Mouse (Mus musculus): ENCODE measurements around the gene Jmjd6. TPM values are rescaled to one million over a fixed set of nuclear protein-coding genes. Genes with fewer than 3 reads are reported as not detected.

The Jmjd6 gene
- polyA plus RNA-seq, 1 experiment from 2014 or later = 83.4 TPM

- no peak overlapping the region for H3K27ac ChIP-seq
- H3K9ac ChIP-seq = no peak overlapping the region
- no peaks in the 10 kb centered on the region for H3K9me3 ChIP-seq
- 84% methylated on average over 8 of the region's 8 CpGs for WGBS
- no peak for ATAC-seq (ENCODE audit: insufficient number of reproducible peaks, low FRiP score, low TSS enrichment, low read depth)
- no peaks in the 10 kb centered on the region for H3K36me3 ChIP-seq
- H3K4me1 ChIP-seq = peaks cover 52% of the 10 kb centered on the region
- H3K4me3 ChIP-seq = no peak overlapping the region
- 0 out of 2 replicates have a peak, but pooled peaks cover 7% of the 10 kb centered on the region for H3K27me3 ChIP-seq
- no peak overlapping the region for H3K4me2 ChIP-seq
Observed at GRCm38 (mm10) chr11:116809520-116809919, 33.7 kb downstream of the Jmjd6 start.

GRCm38 (mm10) chr11:116808811-116809395 lies 34.3 kb downstream of the Jmjd6 start:
- H3K4me1 ChIP-seq = peaks cover 46% of the 10 kb centered on the region
- H3K4me3 ChIP-seq = no peak overlapping the region
- no peak overlapping the region for H3K27ac ChIP-seq
- H3K9ac ChIP-seq = no peak overlapping the region
- ATAC-seq (ENCODE audit: insufficient number of reproducible peaks, low FRiP score, low TSS enrichment, low read depth) = no peak
- H3K9me3 ChIP-seq = no peaks in the 10 kb centered on the region
- H3K27me3 ChIP-seq = 0 out of 2 replicates have a peak, but pooled peaks cover 7% of the 10 kb centered on the region
- peaks cover 2% of the 10 kb centered on the region; the same call in 1 of the 2 replicates for H3K36me3 ChIP-seq
- H3K4me2 ChIP-seq = no peak overlapping the region
- WGBS = 78% methylated on average over 11 of the region's 11 CpGs

GRCm38 (mm10) chr11:116807938-116808606 lies 35.2 kb downstream of the Jmjd6 start:
- Histone ChIP-seq H3K36me3 (peaks cover 3% of the 10 kb centered on the region; the same call in 1 of the 2 replicates), H3K27me3 (0 out of 2 replicates have a peak, but pooled peaks cover 7% of the 10 kb centered on the region), H3K4me1 (peaks cover 38% of the 10 kb centered on the region), H3K4me3 (no peak overlapping the region), H3K4me2 (no peak overlapping the region), H3K9me3 (no peaks in the 10 kb centered on the region), H3K27ac (0 out of 2 replicates have a peak overlapping the region, but pooled peaks have one; percentile 40), H3K9ac (no peak overlapping the region)
- 29% methylated on average over 7 of the region's 7 CpGs for WGBS
- ATAC-seq (ENCODE audit: insufficient number of reproducible peaks, low FRiP score, low TSS enrichment, low read depth) = peak; percentile 32; the same call in 1 of the 2 replicates

GRCm38 (mm10) chr11:116807526-116807925 lies 35.7 kb downstream of the Jmjd6 start:
- Histone ChIP-seq H3K9ac (no peak overlapping the region), H3K4me3 (no peak overlapping the region), H3K9me3 (no peaks in the 10 kb centered on the region), H3K4me1 (peaks cover 32% of the 10 kb centered on the region), H3K4me2 (no peak overlapping the region), H3K36me3 (peaks cover 3% of the 10 kb centered on the region; the same call in 1 of the 2 replicates), H3K27me3 (0 out of 2 replicates have a peak, but pooled peaks cover 7% of the 10 kb centered on the region), H3K27ac (0 out of 2 replicates have a peak overlapping the region, but pooled peaks have one; percentile 40)
- 81% methylated on average over 3 of the region's 3 CpGs for WGBS
- ATAC-seq (ENCODE audit: insufficient number of reproducible peaks, low FRiP score, low TSS enrichment, low read depth) = no peak

GRCm38 (mm10) chr11:116807116-116807515 lies 36.1 kb downstream of the Jmjd6 start:
- Histone ChIP-seq H3K4me1 (peaks cover 28% of the 10 kb centered on the region), H3K36me3 (peaks cover 3% of the 10 kb centered on the region; the same call in 1 of the 2 replicates), H3K27me3 (0 out of 2 replicates have a peak, but pooled peaks cover 7% of the 10 kb centered on the region), H3K9ac (no peak overlapping the region), H3K9me3 (no peaks in the 10 kb centered on the region), H3K4me2 (no peak overlapping the region), H3K4me3 (no peak overlapping the region), H3K27ac (no peak overlapping the region)
- 41% methylated on average over 7 of the region's 7 CpGs for WGBS
- ATAC-seq (ENCODE audit: insufficient number of reproducible peaks, low FRiP score, low TSS enrichment, low read depth) = no peak

- H3K9me3 ChIP-seq = no peaks in the 10 kb centered on the region
- H3K27ac ChIP-seq = no peak overlapping the region
- peaks cover 3% of the 10 kb centered on the region; the same call in 1 of the 2 replicates for H3K36me3 ChIP-seq
- no peak overlapping the region for H3K4me2 ChIP-seq
- H3K9ac ChIP-seq = no peak overlapping the region
- peaks cover 23% of the 10 kb centered on the region for H3K4me1 ChIP-seq
- no peak overlapping the region for H3K4me3 ChIP-seq
- no peak for ATAC-seq (ENCODE audit: insufficient number of reproducible peaks, low FRiP score, low TSS enrichment, low read depth)
- 0 out of 2 replicates have a peak, but pooled peaks cover 7% of the 10 kb centered on the region for H3K27me3 ChIP-seq
- 63% methylated on average over 15 of the region's 15 CpGs for WGBS
Observed at GRCm38 (mm10) chr11:116806136-116807071, 36.8 kb downstream of the Jmjd6 start.

- no peak overlapping the region for H3K27ac ChIP-seq
- no peak overlapping the region for H3K4me2 ChIP-seq
- H3K4me3 ChIP-seq = no peak overlapping the region
- H3K9me3 ChIP-seq = no peaks in the 10 kb centered on the region
- peaks cover 3% of the 10 kb centered on the region; the same call in 1 of the 2 replicates for H3K36me3 ChIP-seq
- H3K9ac ChIP-seq = no peak overlapping the region
- 0 out of 2 replicates have a peak, but pooled peaks cover 6% of the 10 kb centered on the region for H3K4me1 ChIP-seq
- WGBS = 79% methylated on average over 5 of the region's 5 CpGs
- ATAC-seq (ENCODE audit: insufficient number of reproducible peaks, low FRiP score, low TSS enrichment, low read depth) = no peak
- H3K27me3 ChIP-seq = no peaks in the 10 kb centered on the region
Observed at GRCm38 (mm10) chr11:116802709-116803108, 40.5 kb downstream of the Jmjd6 start.

- peaks cover 3% of the 10 kb centered on the region; the same call in 1 of the 2 replicates for H3K36me3 ChIP-seq
- WGBS = 72% methylated on average over 5 of the region's 5 CpGs
- no peak for ATAC-seq (ENCODE audit: insufficient number of reproducible peaks, low FRiP score, low TSS enrichment, low read depth)
Observed at GRCm38 (mm10) chr11:116801106-116801505, 42.1 kb downstream of the Jmjd6 start.

GRCm38 (mm10) chr11:116799364-116799763 lies 43.9 kb downstream of the Jmjd6 start:
- H3K4me3 ChIP-seq = no peak overlapping the region
- H3K4me2 ChIP-seq = no peak overlapping the region
- H3K27ac ChIP-seq = no peak overlapping the region
- no peaks in the 10 kb centered on the region for H3K27me3 ChIP-seq
- H3K36me3 ChIP-seq = peaks cover 3% of the 10 kb centered on the region; the same call in 1 of the 2 replicates
- no peak for ATAC-seq (ENCODE audit: insufficient number of reproducible peaks, low FRiP score, low TSS enrichment, low read depth)
- 69% methylated on average over 5 of the region's 5 CpGs for WGBS
- no peaks in the 10 kb centered on the region for H3K9me3 ChIP-seq
- H3K9ac ChIP-seq = no peak overlapping the region
- no peaks in the 10 kb centered on the region for H3K4me1 ChIP-seq

More at GRCm38 (mm10) chr11:116801106-116801505, 42.1 kb downstream of the Jmjd6 start:
- no peak overlapping the region for H3K4me2 ChIP-seq
- H3K4me3 ChIP-seq = no peak overlapping the region
- H3K27ac ChIP-seq = no peak overlapping the region
- no peaks in the 10 kb centered on the region for H3K9me3 ChIP-seq
- no peaks in the 10 kb centered on the region for H3K27me3 ChIP-seq
- no peaks in the 10 kb centered on the region for H3K4me1 ChIP-seq
- no peak overlapping the region for H3K9ac ChIP-seq
